Mouse (Mus musculus): ENCODE measurements around the gene Taf15. TPM values are rescaled to one million over a fixed set of nuclear protein-coding genes. Genes with fewer than 3 reads are reported as not detected.
A peak's percentile ranks its signal among the peaks of the same experiment; 100 is the strongest.

The Taf15 gene
- polyA plus RNA-seq, 1 experiment from 2014 or later = 26.8 TPM

DNA sequence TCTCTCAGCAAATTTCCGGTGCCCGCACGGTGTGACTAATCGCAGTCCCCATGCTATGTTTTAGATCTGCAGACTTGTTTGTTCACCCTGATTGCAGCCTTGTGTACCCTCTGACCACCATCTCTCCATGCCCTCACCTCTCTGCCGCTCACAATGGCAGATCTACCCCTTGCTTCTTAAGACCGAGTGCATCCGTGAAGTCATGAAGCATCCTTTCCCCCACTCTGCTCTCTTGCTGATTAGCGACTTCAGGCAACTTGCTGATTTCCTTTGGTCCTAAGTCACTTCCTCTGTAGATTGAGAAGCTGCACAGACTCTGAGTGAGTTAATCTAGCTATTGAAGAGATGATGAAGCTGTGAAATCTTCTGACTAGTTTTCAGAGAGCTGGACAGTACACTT is 61.3 kb downstream of the Taf15 start:
- H3K4me1 ChIP-seq (ENCODE audit: control insufficient read depth, insufficient read depth, low read length) = peaks cover 10% of the 10 kb centered on the region; the same call in 1 of the 2 replicates
- no peaks in the 10 kb centered on the region for H3K36me3 ChIP-seq (ENCODE audit: control insufficient read depth, insufficient read depth, low read length)
- H3K27ac ChIP-seq (ENCODE audit: low read length) = no peak overlapping the region
- WGBS = 80% methylated on average over 8 of the region's 8 CpGs
- peak overlapping the region; percentile 7; the same call in 1 of the 2 replicates for H3K4me2 ChIP-seq (replicated peaks; ENCODE audit: low read depth, low read length)
- H3K9me3 ChIP-seq (ENCODE audit: control insufficient read depth, low read depth, low read length) = no peaks in the 10 kb centered on the region
- no peak for ATAC-seq (ENCODE audit: insufficient number of reproducible peaks, insufficient read depth, low FRiP score, low read depth)
- no peak overlapping the region for H3K9ac ChIP-seq (replicated peaks; ENCODE audit: low read depth, low read length)
- H3K4me3 ChIP-seq (ENCODE audit: low read depth, low read length) = no peak overlapping the region
- H3K27me3 ChIP-seq (ENCODE audit: control insufficient read depth, insufficient read depth, low read length) = no peaks in the 10 kb centered on the region

DNA sequence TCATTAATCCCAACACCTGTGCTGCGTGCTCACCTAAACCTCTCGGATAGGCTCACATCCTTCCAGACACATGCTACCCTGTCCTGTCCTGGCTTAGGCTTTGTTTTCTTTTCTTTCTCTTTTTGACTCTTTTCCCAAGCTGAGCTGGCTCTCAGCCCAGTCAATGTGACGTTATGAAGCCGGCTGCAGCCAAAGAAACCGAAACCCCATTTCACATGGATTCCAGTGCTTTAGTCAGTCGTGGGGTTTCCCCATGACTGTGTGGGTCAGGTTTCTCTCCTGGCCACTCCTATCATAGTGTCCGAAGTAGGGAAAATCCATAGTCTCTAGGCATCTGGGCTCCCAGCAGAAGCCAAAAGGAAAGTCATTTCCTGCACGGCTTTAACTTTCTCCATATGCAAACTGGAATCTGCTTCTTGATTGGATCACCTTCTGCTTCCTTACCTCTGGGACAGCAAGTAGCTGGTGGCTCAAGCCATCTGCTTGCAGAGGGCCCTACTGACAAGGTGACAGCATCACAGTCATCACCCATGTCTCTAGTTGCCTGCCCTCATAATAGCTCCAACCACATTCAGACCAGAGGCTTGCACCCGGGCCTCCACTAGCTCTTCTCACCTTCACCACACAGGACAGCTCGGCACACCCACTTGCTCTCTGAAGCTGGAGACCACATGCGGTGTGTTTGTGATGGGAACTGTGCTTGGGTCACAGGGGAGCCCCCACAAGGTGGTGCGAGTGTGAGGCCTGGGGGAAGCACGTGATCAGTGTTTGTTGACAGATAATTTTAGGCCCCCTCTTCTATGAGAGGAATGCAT is 61.9 kb downstream of the Taf15 start:
- no peaks in the 10 kb centered on the region for H3K9me3 ChIP-seq (ENCODE audit: control insufficient read depth, low read depth, low read length)
- H3K27ac ChIP-seq (ENCODE audit: low read length) = 0 out of 2 replicates have a peak overlapping the region, but pooled peaks have one; percentile 35

DNA sequence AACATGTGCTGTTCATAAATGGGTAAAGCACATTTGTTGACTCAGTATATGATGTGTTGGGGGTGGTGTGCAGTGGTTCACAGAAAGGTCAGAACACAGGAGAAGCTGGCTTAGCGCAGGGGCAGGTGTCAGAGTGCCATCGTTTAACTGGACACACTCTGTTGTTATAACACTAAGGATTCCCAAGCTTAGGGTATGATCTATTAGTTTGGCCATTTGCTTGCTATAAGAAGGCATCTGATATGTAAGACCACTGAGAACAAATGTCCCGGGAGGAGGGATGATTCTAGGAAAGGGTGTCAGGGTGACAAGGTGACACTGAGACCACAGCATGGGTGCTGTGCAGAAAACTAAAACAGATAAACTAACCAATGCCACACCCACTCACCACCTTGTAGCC is 63.9 kb downstream of the Taf15 start:
- ATAC-seq (ENCODE audit: insufficient number of reproducible peaks, insufficient read depth, low FRiP score, low read depth) = no peak
- no peaks in the 10 kb centered on the region for H3K9me3 ChIP-seq (ENCODE audit: control insufficient read depth, low read depth, low read length)
- H3K27ac ChIP-seq (ENCODE audit: low read length) = no peak overlapping the region
- no peak overlapping the region for H3K4me2 ChIP-seq (replicated peaks; ENCODE audit: low read depth, low read length)
- no peak overlapping the region for H3K9ac ChIP-seq (replicated peaks; ENCODE audit: low read depth, low read length)
- H3K27me3 ChIP-seq (ENCODE audit: control insufficient read depth, insufficient read depth, low read length) = no peaks in the 10 kb centered on the region
- no peak overlapping the region for H3K4me3 ChIP-seq (ENCODE audit: low read depth, low read length)
- 62% methylated on average over 3 of the region's 3 CpGs for WGBS
- peaks cover 10% of the 10 kb centered on the region; the same call in 1 of the 2 replicates for H3K4me1 ChIP-seq (ENCODE audit: control insufficient read depth, insufficient read depth, low read length)
- no peaks in the 10 kb centered on the region for H3K36me3 ChIP-seq (ENCODE audit: control insufficient read depth, insufficient read depth, low read length)

More for the DNA sequence above, 61.9 kb downstream of the Taf15 start:
- no peak overlapping the region for H3K9ac ChIP-seq (replicated peaks; ENCODE audit: low read depth, low read length)
- peak; percentile 71; the same call in 1 of the 2 replicates for ATAC-seq (ENCODE audit: insufficient number of reproducible peaks, insufficient read depth, low FRiP score, low read depth)
- H3K27me3 ChIP-seq (ENCODE audit: control insufficient read depth, insufficient read depth, low read length) = no peaks in the 10 kb centered on the region
- H3K4me3 ChIP-seq (ENCODE audit: low read depth, low read length) = no peak overlapping the region
- no peaks in the 10 kb centered on the region for H3K36me3 ChIP-seq (ENCODE audit: control insufficient read depth, insufficient read depth, low read length)
- H3K4me2 ChIP-seq (replicated peaks; ENCODE audit: low read depth, low read length) = peak overlapping the region; percentile 7; the same call in 1 of the 2 replicates
- H3K4me1 ChIP-seq (ENCODE audit: control insufficient read depth, insufficient read depth, low read length) = peaks cover 10% of the 10 kb centered on the region; the same call in 1 of the 2 replicates
- 28% methylated on average over 13 of the region's 13 CpGs for WGBS

DNA sequence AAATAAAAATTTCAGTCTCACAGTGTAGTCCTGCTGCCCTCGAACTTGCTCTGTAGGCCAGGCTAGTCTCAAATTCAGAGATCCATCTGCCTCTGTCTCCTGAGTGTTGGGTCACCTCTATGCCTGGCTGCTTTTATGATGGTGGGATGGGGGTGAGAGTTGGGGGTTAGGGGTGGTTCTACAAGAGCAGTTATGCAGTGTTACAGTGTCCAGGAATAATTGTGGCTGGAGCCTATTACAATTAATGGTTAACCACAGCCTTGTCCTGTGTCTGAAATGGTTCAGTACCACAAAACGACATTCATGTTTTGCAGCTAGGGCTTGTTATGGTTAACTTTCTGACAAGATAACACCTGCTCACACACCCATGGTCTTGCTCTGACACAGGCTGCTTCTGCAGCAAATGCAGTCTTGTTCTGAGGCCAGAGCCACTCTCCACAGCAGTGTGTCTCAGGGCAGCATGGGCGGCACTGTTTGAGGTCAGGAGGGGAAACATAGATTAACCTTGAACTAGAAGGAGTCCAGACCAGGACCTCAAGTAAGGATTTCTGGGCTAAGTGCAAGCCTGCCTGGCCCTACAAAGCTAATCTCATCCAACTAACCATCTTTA is 65.9 kb downstream of the Taf15 start:
- Histone ChIP-seq H3K4me1 (ENCODE audit: control insufficient read depth, insufficient read depth, low read length) (peaks cover 10% of the 10 kb centered on the region; the same call in 1 of the 2 replicates), H3K27ac (ENCODE audit: low read length) (no peak overlapping the region), H3K36me3 (ENCODE audit: control insufficient read depth, insufficient read depth, low read length) (no peaks in the 10 kb centered on the region), H3K4me3 (ENCODE audit: low read depth, low read length) (no peak overlapping the region), H3K9ac (replicated peaks; ENCODE audit: low read depth, low read length) (no peak overlapping the region), H3K27me3 (ENCODE audit: control insufficient read depth, insufficient read depth, low read length) (no peaks in the 10 kb centered on the region), H3K9me3 (ENCODE audit: control insufficient read depth, low read depth, low read length) (no peaks in the 10 kb centered on the region), H3K4me2 (replicated peaks; ENCODE audit: low read depth, low read length) (no peak overlapping the region)
- WGBS = 69% methylated on average over 3 of the region's 3 CpGs
- no peak for ATAC-seq (ENCODE audit: insufficient number of reproducible peaks, insufficient read depth, low FRiP score, low read depth)

DNA sequence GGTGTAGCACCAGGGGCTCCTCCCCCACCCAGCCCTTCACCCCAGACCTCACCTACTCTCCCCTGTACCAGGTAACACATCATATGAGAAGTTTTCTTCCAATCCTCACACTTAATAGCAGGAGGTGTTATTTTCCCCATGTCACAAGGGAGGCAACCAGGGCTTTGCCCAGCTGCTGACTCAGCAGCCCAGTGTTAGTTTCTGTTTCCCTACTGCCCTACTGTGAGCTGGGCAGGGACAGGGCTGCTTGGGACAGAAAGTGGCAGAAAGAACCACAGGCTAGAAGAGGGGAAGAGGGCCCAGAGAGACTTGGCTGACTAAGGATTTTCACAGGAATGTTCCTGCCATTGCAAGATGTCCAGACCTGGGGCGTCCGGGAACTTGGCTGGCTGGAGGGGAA is 68.0 kb downstream of the Taf15 start:
- Histone ChIP-seq H3K27ac (ENCODE audit: low read length) (no peak overlapping the region), H3K4me2 (replicated peaks; ENCODE audit: low read depth, low read length) (no peak overlapping the region), H3K4me3 (ENCODE audit: low read depth, low read length) (no peak overlapping the region), H3K27me3 (ENCODE audit: control insufficient read depth, insufficient read depth, low read length) (no peaks in the 10 kb centered on the region), H3K9me3 (ENCODE audit: control insufficient read depth, low read depth, low read length) (no peaks in the 10 kb centered on the region), H3K9ac (replicated peaks; ENCODE audit: low read depth, low read length) (no peak overlapping the region), H3K36me3 (ENCODE audit: control insufficient read depth, insufficient read depth, low read length) (no peaks in the 10 kb centered on the region), H3K4me1 (ENCODE audit: control insufficient read depth, insufficient read depth, low read length) (no peaks in the 10 kb centered on the region)
- WGBS = 90% methylated on average over 2 of the region's 2 CpGs
- ATAC-seq (ENCODE audit: insufficient number of reproducible peaks, insufficient read depth, low FRiP score, low read depth) = no peak

DNA sequence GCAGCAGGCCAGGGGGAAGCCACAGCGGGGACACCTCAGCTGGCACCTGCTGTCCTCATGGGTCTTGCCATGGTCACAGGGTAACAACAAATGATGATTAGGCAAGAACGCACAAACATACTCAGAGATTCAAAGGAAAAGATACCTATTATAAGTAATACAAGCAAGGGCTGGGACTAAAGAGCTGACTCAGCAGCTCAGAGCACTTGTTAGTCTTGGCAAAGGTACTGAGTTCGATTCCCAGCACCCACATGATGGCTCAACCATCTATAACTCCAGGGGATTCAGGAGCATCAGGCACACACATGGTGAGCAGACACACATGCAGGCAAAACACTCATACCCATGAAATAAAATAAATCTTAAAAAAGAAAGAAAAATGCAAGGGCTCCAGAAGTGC is 68.5 kb downstream of the Taf15 start:
- WGBS = 89% methylated on average over 3 of the region's 3 CpGs
- H3K9me3 ChIP-seq (ENCODE audit: control insufficient read depth, low read depth, low read length) = no peaks in the 10 kb centered on the region
- H3K9ac ChIP-seq (replicated peaks; ENCODE audit: low read depth, low read length) = no peak overlapping the region
- H3K36me3 ChIP-seq (ENCODE audit: control insufficient read depth, insufficient read depth, low read length) = no peaks in the 10 kb centered on the region
- no peaks in the 10 kb centered on the region for H3K27me3 ChIP-seq (ENCODE audit: control insufficient read depth, insufficient read depth, low read length)
- no peak overlapping the region for H3K4me3 ChIP-seq (ENCODE audit: low read depth, low read length)
- H3K4me2 ChIP-seq (replicated peaks; ENCODE audit: low read depth, low read length) = no peak overlapping the region
- H3K4me1 ChIP-seq (ENCODE audit: control insufficient read depth, insufficient read depth, low read length) = no peaks in the 10 kb centered on the region
- no peak for ATAC-seq (ENCODE audit: insufficient number of reproducible peaks, insufficient read depth, low FRiP score, low read depth)
- no peak overlapping the region for H3K27ac ChIP-seq (ENCODE audit: low read length)

DNA sequence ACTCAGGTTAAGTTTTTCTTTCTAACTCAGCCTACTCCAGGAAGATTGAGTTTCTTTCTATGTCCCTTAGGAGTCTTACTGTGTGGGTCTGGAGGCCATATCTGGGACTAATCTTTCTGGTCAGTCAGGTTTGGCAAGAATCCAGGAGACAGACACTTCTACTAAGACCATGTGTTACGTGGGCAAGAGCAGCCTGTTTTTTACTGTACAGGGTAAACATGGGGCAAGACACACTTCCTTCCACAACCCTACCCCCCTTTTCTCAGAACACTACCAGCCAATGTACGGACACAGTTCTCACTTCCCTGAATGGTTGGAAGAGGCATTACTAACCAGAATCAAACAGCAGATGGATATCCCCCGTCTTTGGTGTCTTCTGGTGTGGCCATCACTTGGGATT is 71.3 kb downstream of the Taf15 start:
- Histone ChIP-seq H3K4me3 (ENCODE audit: low read depth, low read length) (no peak overlapping the region), H3K27me3 (ENCODE audit: control insufficient read depth, insufficient read depth, low read length) (no peaks in the 10 kb centered on the region), H3K9ac (replicated peaks; ENCODE audit: low read depth, low read length) (no peak overlapping the region), H3K36me3 (ENCODE audit: control insufficient read depth, insufficient read depth, low read length) (no peaks in the 10 kb centered on the region), H3K4me2 (replicated peaks; ENCODE audit: low read depth, low read length) (no peak overlapping the region), H3K4me1 (ENCODE audit: control insufficient read depth, insufficient read depth, low read length) (no peaks in the 10 kb centered on the region), H3K9me3 (ENCODE audit: control insufficient read depth, low read depth, low read length) (no peaks in the 10 kb centered on the region), H3K27ac (ENCODE audit: low read length) (no peak overlapping the region)
- WGBS = 50% methylated on average over 3 of the region's 3 CpGs
- ATAC-seq (ENCODE audit: insufficient number of reproducible peaks, insufficient read depth, low FRiP score, low read depth) = peak; percentile 63; the same call in 1 of the 2 replicates

DNA sequence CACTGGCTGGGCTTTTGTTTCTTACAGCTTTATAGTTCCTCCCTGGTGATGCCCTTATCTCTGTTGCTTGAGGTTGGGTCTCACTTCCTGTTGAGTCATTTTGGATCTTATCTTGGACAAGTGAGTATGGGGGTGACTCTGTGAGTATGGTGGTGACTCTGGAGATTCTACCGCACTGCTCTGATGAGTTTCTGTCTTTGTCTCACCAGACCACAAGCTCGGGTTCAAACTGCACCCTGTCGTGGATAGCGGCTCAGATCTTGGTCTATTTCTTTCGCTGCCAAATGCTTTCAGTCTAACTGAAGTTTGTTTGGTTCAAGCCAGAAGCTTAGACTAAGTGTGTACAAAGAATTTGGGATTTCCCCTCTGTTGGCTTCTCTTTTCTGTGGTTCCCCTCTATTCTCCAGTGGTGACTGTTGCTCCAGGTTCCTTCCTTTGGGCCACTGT is 77.3 kb downstream of the Taf15 start:
- no peak overlapping the region for H3K4me3 ChIP-seq (ENCODE audit: low read depth, low read length)
- 82% methylated on average over 5 of the region's 5 CpGs for WGBS
- H3K27ac ChIP-seq (ENCODE audit: low read length) = no peak overlapping the region
- H3K4me1 ChIP-seq (ENCODE audit: control insufficient read depth, insufficient read depth, low read length) = no peaks in the 10 kb centered on the region
- H3K27me3 ChIP-seq (ENCODE audit: control insufficient read depth, insufficient read depth, low read length) = no peaks in the 10 kb centered on the region
- ATAC-seq (ENCODE audit: insufficient number of reproducible peaks, insufficient read depth, low FRiP score, low read depth) = no peak
- no peaks in the 10 kb centered on the region for H3K9me3 ChIP-seq (ENCODE audit: control insufficient read depth, low read depth, low read length)
- H3K9ac ChIP-seq (replicated peaks; ENCODE audit: low read depth, low read length) = no peak overlapping the region
- H3K4me2 ChIP-seq (replicated peaks; ENCODE audit: low read depth, low read length) = no peak overlapping the region
- no peaks in the 10 kb centered on the region for H3K36me3 ChIP-seq (ENCODE audit: control insufficient read depth, insufficient read depth, low read length)

Measured in stomach, embryonic 14.5 days (tissue).